Mouse (Mus musculus): ENCODE measurements around the gene Dnajb14. TPM values are rescaled to one million over a fixed set of nuclear protein-coding genes. Genes with fewer than 3 reads are reported as not detected.

The Dnajb14 gene
- polyA plus RNA-seq (2015; fragmentation: Nextera tagmentation; extraction: Ambion mirVana): 21.7 and 22.1 TPM in 2 replicates

GRCm38 (mm10) chr3:137867437-137868093 lies at the start of gene Dnajb14:
Gene Dnajb14, plus strand, starts transcription at chr3:137867675.

GRCm38 (mm10) chr3:137864124-137864987 lies 3.1 kb upstream of the Dnajb14 start, which contains the start of gene H2afz:
Gene H2afz, plus strand, starts transcription at chr3:137864487.

GRCm38 (mm10) chr3:137918172-137918931 lies 50.9 kb downstream of the Dnajb14 start, which contains the start of gene Lamtor3:
Gene Lamtor3, plus strand, starts transcription at chr3:137918506.

Other genes with a start within 250 kb of the Dnajb14 start
- gene Ddit4l, start 246.1 kb upstream of the Dnajb14 start, polyA plus RNA-seq (2015; fragmentation: Nextera tagmentation; extraction: Ambion mirVana): 21.3 and 26.1 TPM in 2 replicates
- not detected in 2 replicates for gene Gm21962, start 196.2 kb upstream of the Dnajb14 start, polyA plus RNA-seq (2015; fragmentation: Nextera tagmentation; extraction: Ambion mirVana)
- 611 and 688 TPM in 2 replicates for gene H2afz, start 3.2 kb upstream of the Dnajb14 start, polyA plus RNA-seq (2015; fragmentation: Nextera tagmentation; extraction: Ambion mirVana)
- gene Lamtor3, start 50.8 kb downstream of the Dnajb14 start, polyA plus RNA-seq (2015; fragmentation: Nextera tagmentation; extraction: Ambion mirVana): 135 and 141 TPM in 2 replicates
- 3.9 and 4.1 TPM in 2 replicates for gene Dapp1, start 113.9 kb downstream of the Dnajb14 start, polyA plus RNA-seq (2015; fragmentation: Nextera tagmentation; extraction: Ambion mirVana)
- gene 1110002E22Rik, start 197.4 kb downstream of the Dnajb14 start, polyA plus RNA-seq (2015; fragmentation: Nextera tagmentation; extraction: Ambion mirVana): 0.05 and 0.24 TPM in 2 replicates
- 0.14 and 0.22 TPM in 2 replicates for gene Gm5105, start 199.7 kb downstream of the Dnajb14 start, polyA plus RNA-seq (2015; fragmentation: Nextera tagmentation; extraction: Ambion mirVana)